Mouse (Mus musculus) forebrain, embryonic 11.5 days (tissue): Measurements from ENCODE around the gene Pard3. TPM values are rescaled to one million over a fixed set of nuclear protein-coding genes. Genes with fewer than 3 reads are reported as not detected.
A peak's percentile ranks its signal among the peaks of the same experiment; 100 is the strongest.

Experiments used
- ATAC-seq: fragments of 200-750 bp; cut with Nextera tagmentation; replicated peaks from 2 replicates; pipeline ENCODE4 v1.8.0; 2017; ENCODE audit warnings: moderate TSS enrichment; ENCODE audit not compliant: low FRiP score
- DNase-seq: peaks from one replicate; pipeline ENCODE4 v3.0.0-alpha.2; 2017; ENCODE audit warnings: low spot score
- H3K27ac ChIP-seq: fragments of 300-500 bp; sonication (generic); 2 replicates; pipeline ENCODE4 v1.5.1; 2014; ENCODE audit warnings: low read depth, low read length
- H3K27me3 ChIP-seq: fragments of 300-500 bp; sonication (generic); 2 replicates; pipeline ENCODE4 v1.6.1; 2014; ENCODE audit warnings: mild to moderate bottlenecking, low read length, mixed read lengths; ENCODE audit not compliant: control insufficient read depth, insufficient read depth
- H3K36me3 ChIP-seq: fragments of 300-500 bp; sonication (generic); 2 replicates; pipeline ENCODE4 v1.6.1; 2014; ENCODE audit warnings: mild to moderate bottlenecking, low read length, moderate library complexity, mixed read lengths; ENCODE audit not compliant: control insufficient read depth, insufficient read depth
- H3K4me1 ChIP-seq: fragments of 300-500 bp; sonication (generic); replicated peaks from 2 replicates; pipeline ENCODE4 v1.6.1; 2014; ENCODE audit warnings: low read length, mixed read lengths; ENCODE audit not compliant: control insufficient read depth, insufficient read depth
- H3K4me2 ChIP-seq: fragments of 300-500 bp; sonication (generic); 2 replicates; pipeline ENCODE4 v1.6.1; 2014; ENCODE audit warnings: low read depth, mild to moderate bottlenecking, low read length, moderate library complexity, mixed read lengths; ENCODE audit not compliant: severe bottlenecking
- H3K4me3 ChIP-seq: fragments of 300-500 bp; sonication (generic); 2 replicates; pipeline ENCODE4 v1.5.1; 2014; ENCODE audit warnings: low read depth, low read length
- H3K9ac ChIP-seq: fragments of 300-500 bp; sonication (generic); 2 replicates; pipeline ENCODE4 v1.6.1; 2014; ENCODE audit warnings: low read length
- H3K9me3 ChIP-seq: fragments of 300-500 bp; sonication (generic); 2 replicates; pipeline ENCODE4 v1.6.1; 2016; ENCODE audit warnings: low read length, mixed read lengths; ENCODE audit not compliant: control insufficient read depth
- WGBS: fragments of 180-500 bp; shearing (Covaris S2); extraction: QIAGEN DNeasy Blood & Tissue Kit; methylation state at CpG from one replicate; pipeline ENCODE4 v1.1.7; 2014; 5-methylcytosine and 5-hydroxymethylcytosine counted together
- polyA plus RNA-seq: library from polyadenylated mRNA; unstranded; fragments of >200 nt; fragmentation: Nextera tagmentation; extraction: Ambion mirVana; gene quantifications from 2 replicates; pipeline ENCODE4 v1.2.1, GENCODE M21; 2014

Pard3 gene
- polyA plus RNA-seq, 1 experiment from 2014 or later, result 39.8 TPM

GRCm38 (mm10) chr8:127136201-127136600, 72.5 kb downstream of the Pard3 start:
- DNase-seq, result no peak
- H3K9ac ChIP-seq, result no peak overlapping the region
- no peak overlapping the region for H3K27ac ChIP-seq
- no peaks in the 10 kb centered on the region for H3K4me1 ChIP-seq
- H3K4me3 ChIP-seq, result no peak overlapping the region
- H3K9me3 ChIP-seq, result no peaks in the 10 kb centered on the region
- no peaks in the 10 kb centered on the region for H3K27me3 ChIP-seq
- WGBS, result 77% methylated on average over 2 of the region's 2 CpGs
- no peak for ATAC-seq
- H3K36me3 ChIP-seq, result no peaks in the 10 kb centered on the region
- no peak overlapping the region for H3K4me2 ChIP-seq

GRCm38 (mm10) chr8:127136781-127137180, 73.1 kb downstream of the Pard3 start:
- whole genome bisulfite sequencing, result 93% methylated on average over 2 of the region's 2 CpGs
- Histone ChIP-seq H3K4me3 (no peak overlapping the region), H3K36me3 (no peaks in the 10 kb centered on the region), H3K4me2 (no peak overlapping the region), H3K4me1 (no peaks in the 10 kb centered on the region), H3K9ac (no peak overlapping the region), H3K9me3 (no peaks in the 10 kb centered on the region), H3K27ac (no peak overlapping the region), H3K27me3 (no peaks in the 10 kb centered on the region)
- DNase-seq (no peak), ATAC-seq (no peak)

- 56% methylated on average over 1 of the region's 1 CpGs for WGBS
- ATAC-seq, result peak; percentile 66; the same call in 1 of the 2 replicates
- no peaks in the 10 kb centered on the region for H3K4me1 ChIP-seq
These were observed 75.5 kb downstream of the Pard3 start for GRCm38 (mm10) chr8:127139154-127139553.

GRCm38 (mm10) chr8:127140945-127141344, 77.3 kb downstream of the Pard3 start:
- WGBS, result 97% methylated on average over 2 of the region's 2 CpGs
- Histone ChIP-seq H3K9me3 (no peaks in the 10 kb centered on the region), H3K4me3 (no peak overlapping the region), H3K4me2 (no peak overlapping the region), H3K27me3 (no peaks in the 10 kb centered on the region), H3K36me3 (no peaks in the 10 kb centered on the region), H3K4me1 (no peaks in the 10 kb centered on the region), H3K9ac (no peak overlapping the region), H3K27ac (no peak overlapping the region)
- no peak for ATAC-seq
- DNase-seq, result no peak

More at GRCm38 (mm10) chr8:127139154-127139553, 75.5 kb downstream of the Pard3 start:
- no peaks in the 10 kb centered on the region for H3K36me3 ChIP-seq
- no peak overlapping the region for H3K27ac ChIP-seq
- no peaks in the 10 kb centered on the region for H3K27me3 ChIP-seq
- DNase-seq, result peak; percentile 72
- H3K9ac ChIP-seq, result no peak overlapping the region
- no peaks in the 10 kb centered on the region for H3K9me3 ChIP-seq
- H3K4me2 ChIP-seq, result no peak overlapping the region
- H3K4me3 ChIP-seq, result no peak overlapping the region

GRCm38 (mm10) chr8:127143641-127144040, 79.9 kb downstream of the Pard3 start:
- no peak overlapping the region for H3K9ac ChIP-seq
- H3K36me3 ChIP-seq, result no peaks in the 10 kb centered on the region
- H3K27me3 ChIP-seq, result no peaks in the 10 kb centered on the region
- no peak overlapping the region for H3K27ac ChIP-seq
- WGBS, result 71% methylated on average over 7 of the region's 7 CpGs
- no peaks in the 10 kb centered on the region for H3K9me3 ChIP-seq
- H3K4me2 ChIP-seq, result no peak overlapping the region
- DNase-seq (no peak), ATAC-seq (no peak)
- H3K4me1 ChIP-seq, result no peaks in the 10 kb centered on the region
- no peak overlapping the region for H3K4me3 ChIP-seq

- ATAC-seq (no peak), DNase-seq (no peak)
- no peak overlapping the region for H3K27ac ChIP-seq
- H3K9me3 ChIP-seq, result no peaks in the 10 kb centered on the region
- no peaks in the 10 kb centered on the region for H3K36me3 ChIP-seq
- 72% methylated on average over 4 of the region's 4 CpGs for WGBS
- no peaks in the 10 kb centered on the region for H3K4me1 ChIP-seq
- no peak overlapping the region for H3K9ac ChIP-seq
- H3K4me2 ChIP-seq, result no peak overlapping the region
- H3K27me3 ChIP-seq, result no peaks in the 10 kb centered on the region
- no peak overlapping the region for H3K4me3 ChIP-seq
These were observed 80.9 kb downstream of the Pard3 start for GRCm38 (mm10) chr8:127144562-127144961.

- no peaks in the 10 kb centered on the region for H3K36me3 ChIP-seq
- WGBS, result 53% methylated on average over 4 of the region's 4 CpGs
- no peak for ATAC-seq
- H3K27ac ChIP-seq, result no peak overlapping the region
- no peak overlapping the region for H3K9ac ChIP-seq
- no peak overlapping the region for H3K4me3 ChIP-seq
- H3K4me2 ChIP-seq, result no peak overlapping the region
- H3K9me3 ChIP-seq, result no peaks in the 10 kb centered on the region
- no peaks in the 10 kb centered on the region for H3K27me3 ChIP-seq
- no peak for DNase-seq
- H3K4me1 ChIP-seq, result no peaks in the 10 kb centered on the region
These were observed 81.4 kb downstream of the Pard3 start for GRCm38 (mm10) chr8:127145135-127145534.

GRCm38 (mm10) chr8:127146055-127146454, 82.4 kb downstream of the Pard3 start:
- DNase-seq (no peak), ATAC-seq (no peak)
- Histone ChIP-seq H3K27me3 (no peaks in the 10 kb centered on the region), H3K4me3 (no peak overlapping the region), H3K4me1 (no peaks in the 10 kb centered on the region), H3K36me3 (no peaks in the 10 kb centered on the region), H3K9ac (no peak overlapping the region), H3K27ac (no peak overlapping the region), H3K4me2 (no peak overlapping the region), H3K9me3 (no peaks in the 10 kb centered on the region)
- 76% methylated on average over 4 of the region's 4 CpGs for WGBS

- Histone ChIP-seq H3K27ac (no peak overlapping the region), H3K4me3 (no peak overlapping the region), H3K4me2 (no peak overlapping the region), H3K27me3 (no peaks in the 10 kb centered on the region), H3K4me1 (no peaks in the 10 kb centered on the region), H3K9me3 (no peaks in the 10 kb centered on the region), H3K36me3 (no peaks in the 10 kb centered on the region), H3K9ac (no peak overlapping the region)
- 86% methylated on average over 7 of the region's 7 CpGs for WGBS
- DNase-seq, result no peak
- no peak for ATAC-seq
These were observed 85.1 kb downstream of the Pard3 start for GRCm38 (mm10) chr8:127148821-127149220.
